Mouse (Mus musculus): ENCODE data around the gene Col4a2. TPM values are rescaled to one million over a fixed set of nuclear protein-coding genes. Genes with fewer than 3 reads are reported as not detected.
A peak's percentile ranks its signal among the peaks of the same experiment; 100 is the strongest.

Gene Col4a2
- polyA plus RNA-seq, 1 experiment: 26.3 TPM

DNA sequence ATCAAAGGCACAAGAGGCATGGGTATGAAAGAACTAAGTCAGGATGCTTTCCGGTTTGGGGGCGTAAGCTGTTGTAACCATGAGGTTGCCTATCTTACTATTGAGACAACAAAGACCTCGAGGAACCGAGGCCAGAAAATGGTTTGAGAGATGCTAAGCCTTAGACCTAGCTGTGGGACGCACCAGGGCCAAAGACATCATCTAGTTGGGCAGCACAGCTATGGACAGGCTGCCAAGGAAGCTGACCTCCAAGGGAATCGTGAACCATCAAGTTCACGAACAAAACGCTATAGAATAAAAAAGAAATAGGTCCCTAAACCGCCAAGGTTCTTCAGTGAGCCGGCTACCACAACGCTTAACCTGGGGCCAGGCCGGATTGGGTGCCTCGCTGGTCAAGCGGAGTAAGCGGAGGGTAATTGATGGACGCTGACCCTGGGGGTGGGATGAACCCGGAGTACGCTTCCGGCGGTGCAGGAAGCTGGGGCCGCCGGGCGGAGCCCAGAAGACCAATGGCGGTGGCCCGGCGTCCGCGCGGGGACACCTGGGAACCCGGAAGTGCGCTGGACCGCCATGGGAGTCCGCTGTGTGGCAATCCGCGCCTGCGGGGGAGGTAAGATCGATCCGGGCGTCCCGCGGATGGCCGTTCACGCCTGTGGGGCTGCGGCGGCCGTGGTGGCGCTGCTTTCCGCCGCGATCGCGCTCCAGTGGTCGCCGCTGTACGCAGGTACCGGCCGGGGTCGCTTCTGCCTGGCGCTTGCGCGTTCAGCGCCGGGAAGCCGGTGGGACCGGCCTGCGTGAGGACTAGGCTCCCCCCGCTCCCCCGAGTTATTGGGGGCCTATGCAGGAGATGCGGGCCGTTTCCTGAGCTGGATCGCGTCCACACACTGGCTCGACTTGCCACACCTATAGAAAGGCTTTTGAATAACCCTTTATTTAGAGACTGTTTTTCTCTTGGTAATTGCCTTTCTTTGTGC lies 184.7 kb downstream of the Col4a2 start, which contains the start of gene Naxd:
Gene Naxd, plus strand, starts transcription at position 490 of the 974 bp plus-strand sequence.
- Histone ChIP-seq H3K4me3 (ENCODE audit: insufficient read depth, low read length) (peak within 1 kb of the TSS; percentile 69), H3K27ac (ENCODE audit: insufficient read depth, low read length) (peak within 1 kb of the TSS; percentile 83), H3K4me1 (ENCODE audit: control insufficient read depth, insufficient read depth, low read length) (peaks cover 6% of the 10 kb centered on the region)
- no peak for TF ChIP-seq CTCF (IDR thresholded peaks at IDR 0.05; ENCODE audit: extremely low read depth, insufficient read depth, low read length)
- peak; percentile 39; the same call in 1 of the 2 replicates for TF ChIP-seq POLR2A (IDR thresholded peaks at IDR 0.05; ENCODE audit: extremely low read depth, insufficient read depth, low read length)

DNA sequence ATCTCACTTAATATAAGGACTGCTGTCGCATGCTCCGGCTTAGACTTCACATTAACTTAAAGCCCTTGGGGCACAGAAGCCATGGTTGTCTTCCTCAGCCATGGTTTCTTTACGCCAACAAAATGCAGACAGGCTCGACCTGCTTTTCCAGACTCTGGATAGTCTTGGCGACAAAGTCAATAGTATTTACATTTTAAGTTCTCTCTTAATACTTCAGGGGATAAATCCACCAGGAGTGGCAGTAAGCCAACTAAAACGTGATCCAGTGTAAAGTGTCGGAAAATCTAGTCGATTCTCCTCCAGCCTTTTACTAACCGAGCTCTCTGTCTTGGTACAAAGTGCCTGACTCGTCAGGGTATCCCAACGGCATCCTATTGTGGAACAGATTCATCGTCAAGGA lies 185.7 kb downstream of the Col4a2 start:
- H3K4me1 ChIP-seq (ENCODE audit: control insufficient read depth, insufficient read depth, low read length): peaks cover 6% of the 10 kb centered on the region
- no peak for TF ChIP-seq POLR2A (IDR thresholded peaks at IDR 0.05; ENCODE audit: extremely low read depth, insufficient read depth, low read length)
- no peak for TF ChIP-seq CTCF (IDR thresholded peaks at IDR 0.05; ENCODE audit: extremely low read depth, insufficient read depth, low read length)
- no peak overlapping the region for H3K27ac ChIP-seq (ENCODE audit: insufficient read depth, low read length)
- H3K4me3 ChIP-seq (ENCODE audit: insufficient read depth, low read length): peak overlapping the region; percentile 69

Other genes with a start within 250 kb of the Col4a2 start
- 29.3 TPM in 2 replicates for gene Col4a1, start within 50 bp of the Col4a2 start, polyA plus RNA-seq (2012; rRNA removed)
- 0.98 and 1.2 TPM in 2 replicates for gene Rab20, start 165.9 kb downstream of the Col4a2 start, polyA plus RNA-seq (2012; rRNA removed)
- gene Naxd, start 184.7 kb downstream of the Col4a2 start, polyA plus RNA-seq (2012; rRNA removed): 96.5 and 98.5 TPM in 2 replicates
- 25.9 and 27.4 TPM in 2 replicates for gene Cars2, start 238.0 kb downstream of the Col4a2 start, polyA plus RNA-seq (2012; rRNA removed)
- 45.5 and 52.9 TPM in 2 replicates for gene Ing1, start 242.8 kb downstream of the Col4a2 start, polyA plus RNA-seq (2012; rRNA removed)